Mouse (Mus musculus) erythroblast, embryonic 14.5 days (primary cell): ENCODE results near the gene Rnase11.

ENCODE experiments used
- GATA1 ChIP-seq: IDR thresholded peaks from 2 replicates; pipeline ENCODE4 v1.6.1; 2012; ENCODE audit warnings: low read length, inconsistent platforms, mixed read lengths
- TAL1 ChIP-seq: IDR thresholded peaks from 3 replicates; pipeline ENCODE4 v1.6.1; 2012; ENCODE audit warnings: low read length, inconsistent platforms, mixed read lengths

DNA sequence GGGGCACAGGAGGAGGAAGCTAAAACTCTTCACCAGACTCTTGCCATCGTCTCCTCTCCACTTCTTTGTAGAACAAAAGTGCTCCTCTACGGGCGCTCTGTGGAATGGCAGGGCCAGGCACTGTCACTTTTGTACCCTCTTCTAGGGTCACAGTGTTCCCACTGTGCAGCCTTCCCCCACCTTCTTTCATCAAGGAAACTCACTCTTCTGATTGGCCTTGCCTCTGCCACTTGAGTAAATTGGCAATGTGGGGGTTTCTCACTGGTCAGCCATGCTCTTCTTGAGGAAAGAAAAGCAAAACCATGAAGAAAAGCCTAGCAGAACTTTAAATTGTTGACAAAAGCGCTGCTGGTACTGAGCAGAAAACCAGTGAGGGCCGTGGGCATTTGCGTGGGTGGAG, 8.2 kb downstream of the Rnase11 start, which contains the start of gene Rnase9:
- TF ChIP-seq GATA1: no peak
- no peak for TF ChIP-seq TAL1
